Mouse (Mus musculus) heart, postnatal 25 days (tissue): ENCODE data around the gene Gm20388. TPM values are rescaled to one million over a fixed set of nuclear protein-coding genes. Genes with fewer than 3 reads are reported as not detected.
"Not testable (repeated sequence)": the region's sequence is repeated elsewhere in the genome, so short reads cannot be mapped to it uniquely, and the experiment has no call there.

Experiments
- DNase-seq: peaks from one replicate; pipeline ENCODE4 v3.0.0; 2022; ENCODE audit warnings: low spot score
- intact Hi-C: fragments of 180-260 bp; cut with DNase I; formaldehyde crosslinking; loops from one replicate; pipeline ENCODE4 v1.15.1; 2025
- total RNA-seq, 2 experiments: library from RNA; stranded (reverse); gene quantifications; 2 replicates each; pipeline ENCODE4 v1.2.3; 2021

Gm20388 gene
- total RNA-seq, 2 experiments from 2014 or later, result 2.7 TPM; not detected in 1

DNA sequence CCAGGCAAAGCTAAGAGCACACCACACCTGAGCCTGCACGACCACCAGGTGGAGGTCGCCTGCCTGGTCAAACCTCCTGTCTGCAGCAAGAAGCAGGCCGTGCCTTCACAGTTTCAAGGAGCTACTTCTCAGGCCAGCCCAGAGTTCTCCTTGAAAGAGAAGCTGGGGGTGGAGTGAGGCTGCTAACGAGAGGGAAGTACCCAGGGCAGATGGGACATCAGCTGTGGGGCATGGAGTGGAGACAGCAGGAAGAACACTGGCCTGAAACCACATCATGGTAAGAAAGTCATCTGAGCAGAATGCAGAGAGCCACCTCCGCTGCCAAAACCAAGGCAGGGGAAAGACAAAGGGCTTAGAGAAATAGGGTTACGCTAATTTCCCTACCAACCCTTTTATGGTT is 753.9 kb downstream of the Gm20388 start:
- intact Hi-C loops, result no loop called here
- DNase-seq, result no peak

DNA sequence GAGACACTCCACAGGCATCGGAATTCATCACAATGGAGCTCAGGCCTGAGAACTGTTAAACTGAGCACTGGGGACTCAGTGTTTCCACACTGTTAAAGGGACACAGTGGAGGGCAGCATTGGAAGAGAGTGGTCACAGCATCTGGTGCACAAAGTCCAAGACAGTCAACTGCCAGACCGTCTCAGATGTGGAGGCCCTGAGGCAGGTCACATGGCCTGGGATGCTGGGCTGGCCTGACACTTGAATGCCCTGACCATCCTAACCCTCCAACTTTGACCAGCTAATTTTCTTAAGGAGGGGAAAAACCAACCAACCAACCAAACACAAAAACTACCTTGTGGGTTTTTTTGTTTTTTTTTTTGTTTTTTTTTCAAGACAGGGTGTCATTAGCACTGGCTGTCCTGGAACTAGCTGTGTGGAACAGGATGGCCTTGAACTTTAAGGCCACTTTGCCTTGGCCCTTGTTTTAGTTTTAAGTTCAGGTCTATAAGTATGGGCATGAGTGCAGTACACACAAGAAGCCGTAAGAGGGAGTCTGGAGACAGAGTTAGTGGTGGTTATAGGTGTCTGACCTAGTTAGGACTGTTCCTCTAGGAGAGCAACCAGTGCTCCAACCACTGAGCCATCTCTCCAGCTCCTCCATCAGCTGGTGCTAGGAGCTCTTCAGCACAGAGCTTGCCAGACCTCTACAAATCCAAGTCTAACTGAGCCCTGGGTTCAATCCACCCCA is 755.2 kb downstream of the Gm20388 start:
- intact Hi-C loops, result no loop called here
- DNase-seq, result no peak

DNA sequence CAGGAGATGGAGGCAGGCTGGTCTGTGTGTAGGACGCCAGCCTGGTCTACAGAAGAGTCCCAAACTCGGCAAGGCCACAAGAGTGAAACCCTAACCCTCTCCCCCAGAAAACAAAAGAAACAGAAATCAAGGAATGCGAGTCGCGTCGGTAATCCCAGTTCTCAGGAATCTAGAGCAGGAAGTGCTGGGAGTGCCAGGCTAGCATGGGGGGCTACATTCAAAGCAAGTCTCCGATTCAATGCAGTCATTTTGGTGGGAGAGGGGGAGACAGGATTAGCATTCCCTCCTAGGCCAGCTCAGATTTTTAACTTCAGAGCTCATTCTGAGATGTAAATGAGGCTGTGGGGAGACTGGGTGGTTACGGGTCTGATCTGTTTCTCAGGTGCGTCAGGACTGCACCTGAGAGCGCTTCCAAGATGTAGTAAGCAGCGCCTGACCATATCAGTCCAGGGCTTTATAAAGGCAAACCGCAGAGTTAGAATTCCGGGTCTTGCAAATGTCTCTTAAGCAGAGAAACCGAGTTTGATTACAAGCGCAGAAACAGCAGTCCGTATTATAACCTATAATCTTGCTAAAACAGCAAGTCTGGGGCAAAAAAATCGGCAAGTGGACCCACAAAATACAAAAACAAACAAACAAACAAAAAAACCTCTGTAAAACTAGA is 756.3 kb downstream of the Gm20388 start:
- no peak for DNase-seq
- intact Hi-C loops, result no loop called here

DNA sequence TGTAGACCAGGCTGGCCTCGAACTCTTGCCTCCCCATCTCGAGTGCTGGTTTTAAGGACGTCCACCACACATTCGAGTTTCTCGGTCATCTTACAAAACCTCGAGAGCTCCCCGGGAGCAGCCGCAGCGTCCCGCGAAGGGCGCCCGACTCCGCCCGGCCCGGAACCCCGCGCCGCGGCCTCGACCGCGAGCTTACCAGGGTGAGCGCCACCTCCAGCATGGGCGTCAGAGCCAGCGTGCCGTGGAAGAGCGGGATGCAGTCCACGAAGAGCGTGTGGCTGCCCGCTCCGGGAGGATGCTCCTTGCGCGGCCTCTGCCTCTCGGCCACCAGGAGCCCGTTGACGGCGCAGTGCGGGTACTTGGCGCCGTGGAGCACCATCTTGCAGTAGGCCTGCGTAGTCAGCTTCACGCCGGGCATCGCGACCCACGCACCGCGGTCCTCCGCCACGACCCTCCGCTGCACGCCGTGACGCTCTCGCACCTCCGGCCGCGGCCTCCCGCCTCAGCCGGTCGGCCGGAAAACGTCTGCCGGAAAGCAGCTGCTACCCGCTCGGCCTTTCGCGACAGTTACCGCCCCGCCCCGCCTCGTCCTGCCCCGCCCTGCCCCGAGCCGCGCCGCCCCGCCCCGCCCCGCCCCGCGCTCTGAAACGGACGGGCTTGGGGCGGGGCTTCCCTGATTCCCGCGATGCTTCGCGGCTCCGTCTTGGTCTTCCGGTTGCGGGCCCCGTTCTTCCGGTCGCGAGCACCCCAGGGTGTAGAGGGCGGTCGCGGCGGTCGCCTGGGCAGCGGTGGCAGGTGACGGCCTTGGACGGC is 757.1 kb downstream of the Gm20388 start, which contains the start of the genes Gm27021 and Cox4i1:
Gm27021 (minus strand) TSS at position 519 of the 813 bp plus-strand sequence.
Cox4i1 (plus strand) TSS at position 662 of the 813 bp plus-strand sequence.
- peak; percentile 80 for DNase-seq
- intact Hi-C loops, result no loop called here

DNA sequence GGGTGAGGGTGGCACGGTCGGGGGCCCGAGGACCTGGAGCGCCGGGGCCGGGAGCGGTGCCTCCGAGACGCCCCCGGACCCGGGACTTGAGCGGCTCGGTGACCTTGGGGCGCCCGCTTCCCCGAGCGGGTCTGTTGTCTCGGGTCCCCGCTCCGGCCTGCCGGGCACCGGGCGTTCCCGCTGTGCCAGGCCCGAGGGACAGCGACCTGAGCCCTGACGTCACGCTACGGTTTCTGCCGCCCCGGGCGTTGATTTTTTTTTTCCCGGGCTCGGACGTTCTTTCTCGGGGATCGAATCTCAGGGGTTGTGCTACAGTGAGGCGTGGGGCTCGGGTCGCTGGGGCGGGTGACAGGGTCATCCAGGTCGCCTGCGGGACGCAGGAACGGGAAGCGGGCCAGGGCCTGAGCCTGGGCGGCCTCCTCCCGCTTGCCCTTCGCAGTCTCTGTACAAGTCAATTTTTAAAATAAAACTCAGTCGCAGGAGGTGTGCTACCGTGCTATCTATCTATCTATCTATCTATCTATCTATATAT is 757.8 kb downstream of the Gm20388 start, which contains the start of gene Emc8:
Emc8 (minus strand) TSS at position 200 of the 532 bp plus-strand sequence.
- no peak for DNase-seq
- intact Hi-C loops, result no loop called here

DNA sequence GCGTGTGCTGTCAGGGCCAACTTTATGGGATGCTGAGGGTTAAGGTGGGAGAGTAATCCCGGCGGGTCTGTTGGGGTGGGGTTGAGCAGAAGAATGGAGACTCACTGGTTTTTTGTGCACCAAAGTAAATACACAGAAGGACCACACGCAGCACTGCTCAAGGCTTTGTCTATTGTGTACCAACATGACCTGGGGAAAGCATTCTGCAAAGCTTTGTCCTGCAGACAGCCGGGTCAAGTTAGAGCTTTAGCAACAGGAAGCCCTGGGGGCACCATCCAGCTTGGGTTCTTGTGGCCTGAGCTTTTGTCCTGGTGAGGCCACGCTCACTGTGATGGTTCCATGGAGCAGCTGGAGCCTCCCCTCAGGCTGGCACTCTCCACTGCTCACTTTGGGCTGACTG is 761.1 kb downstream of the Gm20388 start:
- intact Hi-C loops, result no loop called here
- DNase-seq, result no peak

DNA sequence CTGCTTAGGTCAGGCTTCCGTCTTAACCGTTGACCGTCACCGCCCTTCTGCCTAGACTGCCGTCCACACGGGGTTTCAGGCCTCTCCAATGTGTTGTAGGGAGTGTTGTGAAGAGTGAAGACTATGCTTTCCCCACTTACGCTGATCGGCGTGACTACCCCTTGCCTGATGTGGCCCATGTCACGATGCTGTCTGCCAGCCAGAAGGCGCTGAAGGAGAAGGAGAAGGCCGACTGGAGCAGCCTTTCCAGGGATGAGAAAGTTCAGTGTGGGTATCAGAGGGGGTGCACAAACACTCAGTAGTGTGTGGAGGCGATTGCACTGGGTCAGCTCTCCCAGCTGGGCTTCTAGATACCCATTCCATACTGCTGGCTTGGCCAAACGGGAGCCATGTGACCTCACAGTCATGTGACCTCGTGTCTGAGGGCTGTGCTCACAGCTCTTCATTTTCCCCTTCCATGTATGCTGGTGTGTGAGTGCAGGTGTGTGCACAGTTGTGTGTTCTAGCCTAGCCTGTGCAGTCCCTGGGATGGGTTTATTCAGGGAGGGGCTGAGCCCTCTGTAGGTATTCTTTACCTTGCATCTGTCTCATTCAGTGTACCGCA is 762.1 kb downstream of the Gm20388 start:
- intact Hi-C loops, result no loop called here
- DNase-seq, result no peak

DNA sequence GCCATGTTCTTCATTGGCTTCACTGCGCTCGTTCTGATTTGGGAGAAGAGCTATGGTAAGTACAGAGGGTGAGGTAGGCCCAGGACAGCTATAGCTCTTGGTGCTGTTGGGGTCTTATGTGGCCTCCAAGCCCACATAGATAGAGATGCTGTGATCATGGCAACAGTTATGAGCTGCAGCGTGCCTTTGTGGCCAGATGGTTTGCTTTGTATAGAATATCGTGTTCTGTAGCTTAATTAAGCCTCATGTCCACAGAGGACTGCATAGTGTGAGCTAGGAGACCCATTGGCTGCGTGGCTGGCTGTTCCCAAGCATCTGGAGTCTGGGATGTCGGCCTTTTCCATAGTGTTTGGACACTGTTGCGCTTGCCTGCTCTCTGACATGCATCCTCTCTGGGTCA is 762.7 kb downstream of the Gm20388 start:
- no peak for DNase-seq
- intact Hi-C loops, result no loop called here

DNA sequence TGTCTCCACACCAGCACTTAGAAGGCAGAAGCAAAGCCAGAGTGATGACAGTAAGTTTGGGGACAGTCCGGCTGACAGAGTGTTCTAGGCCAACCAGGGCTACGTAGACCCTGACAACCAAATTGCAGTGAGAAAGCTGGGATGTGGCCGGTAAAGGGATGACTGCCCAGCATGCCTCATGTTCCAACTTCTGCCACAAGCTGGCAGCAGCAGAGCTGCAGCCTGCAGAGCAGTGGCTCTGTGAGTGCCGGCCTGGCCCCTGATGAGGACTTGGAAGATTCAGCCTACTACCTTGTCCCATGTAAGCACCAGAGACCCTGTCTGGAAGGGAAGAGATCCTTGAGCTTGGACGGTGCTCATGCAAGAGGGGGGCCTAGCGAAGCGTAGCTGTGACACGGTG is 765.1 kb downstream of the Gm20388 start:
- no peak for DNase-seq
- intact Hi-C loops, result no loop called here

DNA sequence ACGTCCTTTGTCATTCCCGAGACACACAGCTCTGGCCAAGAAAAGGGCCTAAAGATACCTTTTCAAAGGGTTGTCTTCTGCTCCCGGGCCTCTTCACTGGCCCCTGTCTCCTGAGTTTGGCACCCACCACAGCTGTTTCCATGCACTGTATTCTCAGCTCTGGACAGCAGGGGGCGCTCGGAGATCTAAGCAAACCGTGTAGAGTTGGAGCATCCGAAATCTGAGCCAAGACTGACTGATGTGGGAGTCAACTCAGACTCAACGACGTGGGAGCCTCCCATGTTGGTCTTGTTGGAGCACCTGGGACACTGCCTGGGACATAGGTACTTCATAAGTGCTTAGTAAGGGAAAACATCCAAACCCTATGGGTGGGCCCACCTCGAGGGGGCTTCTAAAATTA is 767.8 kb downstream of the Gm20388 start:
- intact Hi-C loops, result no loop called here

DNA sequence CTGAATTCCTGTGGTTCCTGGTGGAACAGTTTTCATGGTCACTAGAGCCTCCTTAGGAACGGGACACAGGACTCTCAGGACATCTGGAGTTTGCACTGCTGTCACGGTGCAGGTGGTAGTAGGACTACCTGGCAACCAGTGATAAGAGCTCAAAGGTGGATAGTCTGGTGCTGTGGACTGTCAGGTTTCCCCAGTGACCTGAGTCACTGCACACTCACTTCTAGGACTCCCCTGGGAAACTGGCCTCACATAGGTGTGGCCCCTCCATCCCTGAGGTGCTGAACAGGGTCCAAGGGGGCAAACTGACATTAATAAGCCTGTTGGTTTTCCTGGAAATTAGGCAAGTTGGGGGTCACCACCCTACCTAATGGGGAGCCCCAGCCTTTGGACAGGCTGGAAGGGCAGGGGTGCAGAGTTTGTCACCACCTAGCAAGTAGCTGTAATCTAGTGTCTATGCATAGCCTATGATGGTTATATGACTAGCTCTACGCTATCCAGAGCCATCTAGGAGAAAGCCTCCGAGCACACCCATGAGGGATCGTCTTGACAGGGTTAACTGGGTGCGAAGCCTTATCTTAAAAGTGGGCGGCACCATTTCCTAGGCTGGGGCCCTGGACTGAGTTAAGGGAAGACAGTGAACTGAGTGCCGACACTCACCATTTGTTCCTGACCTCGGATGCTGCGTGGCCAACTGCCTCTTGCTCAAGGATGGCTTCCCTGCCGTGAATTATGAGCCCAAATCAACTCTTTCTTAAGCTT is 769.2 kb downstream of the Gm20388 start:
- intact Hi-C loops, result loop anchor here (1.0 to 5.0 kb wide), 3 partner anchors 57 to 412 kb away; partner anchors contain the start of gene Irf8
- DNase-seq, result no peak

More for the DNA sequence above, 767.8 kb downstream of the Gm20388 start:
- peak; percentile 68 for DNase-seq

DNA sequence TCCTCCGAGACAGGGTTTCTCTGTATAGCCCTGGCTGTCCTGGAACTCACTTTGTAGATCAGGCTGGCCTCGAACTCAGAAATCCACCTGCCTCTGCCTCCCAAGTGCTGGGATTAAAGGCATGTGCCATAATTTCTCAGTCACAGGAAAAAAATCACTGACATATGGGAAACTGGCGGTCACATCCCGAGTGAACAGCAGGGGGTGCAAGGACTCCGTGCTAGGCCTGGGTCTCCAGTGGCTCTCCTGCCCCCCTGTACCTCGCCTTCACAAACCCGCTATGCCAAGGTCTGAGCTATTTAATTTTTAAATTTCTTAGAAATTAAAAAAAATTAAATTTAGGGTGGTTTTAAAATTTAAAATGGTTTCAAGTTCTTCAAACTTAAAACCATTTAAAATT is 769.8 kb downstream of the Gm20388 start:
- intact Hi-C loops, result loop anchor here (1.0 to 5.0 kb wide), 3 partner anchors 56 to 412 kb away; partner anchors contain the start of gene Irf8
- not testable (repeated sequence) for DNase-seq

DNA sequence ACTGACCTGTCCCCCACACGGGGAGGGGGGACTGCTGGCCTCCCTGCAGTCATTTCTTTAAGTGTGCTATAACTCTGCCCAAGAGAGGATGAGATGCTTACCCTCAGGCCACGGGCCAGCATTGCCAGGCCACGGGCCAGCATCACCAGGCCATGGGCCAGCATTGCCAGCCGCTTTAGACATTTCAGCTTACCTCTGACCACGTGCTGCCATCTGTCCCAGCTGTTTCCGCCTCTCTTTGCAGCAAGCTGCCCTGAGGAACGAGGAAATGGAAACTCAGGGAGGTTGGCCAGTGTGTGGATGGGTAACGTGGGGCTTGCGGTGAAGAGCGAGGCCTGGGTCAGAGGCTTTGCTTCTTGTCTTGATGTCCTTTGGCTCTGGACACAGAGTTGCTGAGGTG is 770.5 kb downstream of the Gm20388 start:
- intact Hi-C loops, result loop anchor here (2.0 to 5.0 kb wide), 2 partner anchors 56 to 411 kb away; partner anchors contain the start of gene Irf8
- no peak for DNase-seq

DNA sequence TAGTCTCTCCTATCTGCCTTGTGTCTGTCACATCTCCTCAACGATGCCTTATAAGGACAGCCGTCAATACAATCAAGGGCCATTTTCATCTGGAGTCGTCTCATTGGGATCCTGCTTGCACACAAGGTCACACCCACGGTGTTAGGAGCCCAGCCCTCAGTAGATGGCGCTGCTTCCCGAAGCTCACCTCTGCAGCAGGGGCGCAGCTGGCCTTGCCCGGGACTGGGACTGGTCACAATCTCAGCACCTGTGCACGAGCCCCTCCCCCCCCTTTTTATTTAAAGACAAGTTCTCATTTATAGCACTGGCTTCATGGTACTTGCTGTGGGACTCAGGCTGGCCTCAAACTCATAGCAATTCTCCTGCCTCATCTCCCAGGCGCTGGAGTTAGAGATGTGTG is 773.0 kb downstream of the Gm20388 start:
- intact Hi-C loops, result loop anchor here (5.0 kb wide), 1 partner anchor 409 kb away; no protein-coding TSS in a partner anchor

DNA sequence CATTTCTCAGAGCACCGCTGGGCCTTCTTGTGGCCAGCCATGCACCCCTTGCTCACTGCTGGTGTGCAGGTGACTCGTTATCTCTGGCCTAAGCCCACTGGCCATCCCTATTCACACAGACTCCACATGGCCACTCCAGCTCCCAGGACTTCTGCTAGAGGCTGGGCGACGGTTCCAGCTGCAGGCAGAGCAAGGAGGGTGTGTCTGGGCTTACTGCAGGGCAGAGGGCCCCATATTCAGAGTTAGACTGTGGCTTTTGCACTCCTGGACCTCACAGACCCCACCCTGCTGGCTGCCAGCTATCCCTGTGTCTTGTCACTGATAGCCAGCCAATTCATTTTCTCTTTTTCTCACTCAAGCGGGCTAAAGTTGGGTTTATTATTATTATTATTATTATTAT is 773.4 kb downstream of the Gm20388 start:
- intact Hi-C loops, result loop anchor here (5.0 kb wide), 1 partner anchor 408 kb away; no protein-coding TSS in a partner anchor
- DNase-seq, result no peak

More for the DNA sequence above, 773.0 kb downstream of the Gm20388 start:
- peak; percentile 41 for DNase-seq

DNA sequence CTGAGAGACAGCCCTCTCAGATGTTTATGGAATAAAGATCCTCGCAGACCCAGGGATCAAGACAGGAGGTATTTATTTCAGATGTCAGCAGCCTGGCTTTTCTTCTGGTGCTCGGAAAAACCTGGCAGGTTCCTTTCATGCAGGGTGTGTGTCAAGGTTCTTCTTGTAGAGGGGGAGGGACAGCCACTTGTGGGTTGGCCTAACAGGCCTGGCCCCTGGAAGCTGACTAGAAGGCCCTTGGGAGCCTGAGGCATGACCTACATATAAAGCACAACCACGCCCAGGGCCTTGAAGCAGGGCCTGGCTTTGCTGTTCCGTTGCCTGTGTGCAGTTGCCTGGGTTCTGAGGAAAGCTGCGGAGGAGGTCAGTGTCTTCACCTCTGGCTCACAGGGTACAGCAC is 774.5 kb downstream of the Gm20388 start:
- DNase-seq, result peak; percentile 40
- intact Hi-C loops, result no loop called here

DNA sequence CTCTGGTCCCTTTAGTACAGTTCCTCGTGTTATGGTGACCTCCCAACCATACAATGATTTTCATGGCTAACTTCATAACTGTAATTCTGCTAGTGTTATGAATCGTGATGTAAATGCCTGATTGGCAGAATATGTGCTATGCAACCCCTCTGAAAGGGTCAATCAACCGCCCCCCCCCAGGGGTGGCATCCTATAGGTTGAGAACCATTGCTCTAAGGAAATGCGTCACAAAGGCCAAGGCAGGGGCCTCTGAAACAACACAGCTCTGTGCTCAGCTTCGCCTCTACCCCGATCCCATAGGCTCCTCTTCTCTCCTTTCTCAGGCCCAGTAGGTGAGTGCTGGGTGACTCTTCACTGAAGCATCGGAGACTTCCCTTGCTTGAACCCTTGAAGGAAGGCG is 775.0 kb downstream of the Gm20388 start:
- intact Hi-C loops, result no loop called here
- no peak for DNase-seq

DNA sequence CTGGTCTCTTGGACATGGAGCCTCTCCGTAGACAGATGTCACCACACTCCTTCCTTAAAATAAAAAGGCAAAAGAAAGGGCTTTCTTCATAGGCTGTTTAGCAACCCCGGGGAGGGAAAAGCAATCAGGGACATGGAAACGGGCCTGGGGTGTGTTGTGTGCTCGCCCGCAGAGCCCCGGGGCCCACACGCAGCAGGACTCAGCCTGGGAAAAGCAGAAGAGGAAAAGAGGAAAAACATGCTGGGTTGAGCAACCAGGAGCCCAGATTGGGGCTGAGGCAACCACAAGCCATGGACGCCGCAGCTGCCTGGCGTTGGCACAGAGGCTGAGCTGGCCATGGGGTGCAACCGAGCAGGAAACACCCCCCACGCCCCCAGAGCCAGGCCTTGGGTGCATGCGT is 775.4 kb downstream of the Gm20388 start:
- DNase-seq, result peak; percentile 53
- intact Hi-C loops, result no loop called here

DNA sequence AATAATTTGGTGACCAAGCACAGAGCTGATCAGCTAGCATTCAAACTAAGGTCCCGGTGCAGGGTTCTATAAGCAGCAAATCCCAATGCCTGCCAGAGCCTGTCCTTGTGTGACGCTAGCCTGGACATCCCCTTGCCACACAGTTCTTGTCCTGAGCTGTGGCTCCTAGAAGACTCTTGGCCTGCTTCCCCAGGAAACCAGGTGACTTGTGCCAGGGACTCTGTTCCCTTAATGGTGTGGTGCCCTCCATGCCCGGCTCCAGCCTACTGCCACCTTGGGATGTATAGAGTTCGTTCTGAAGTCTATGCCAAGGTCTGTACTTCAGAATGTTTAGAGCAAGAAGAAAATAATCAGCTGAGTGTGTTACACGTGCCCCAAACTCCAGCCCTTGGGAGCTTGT is 775.9 kb downstream of the Gm20388 start:
- DNase-seq, result no peak
- intact Hi-C loops, result no loop called here
